Mouse (Mus musculus) cerebellum, adult 11 months (tissue): ENCODE data around the gene Ttll8.

ENCODE experiments used
- DNase-seq: peaks from one replicate; pipeline ENCODE4 v3.0.0; 2022

Ttll8 gene

DNA sequence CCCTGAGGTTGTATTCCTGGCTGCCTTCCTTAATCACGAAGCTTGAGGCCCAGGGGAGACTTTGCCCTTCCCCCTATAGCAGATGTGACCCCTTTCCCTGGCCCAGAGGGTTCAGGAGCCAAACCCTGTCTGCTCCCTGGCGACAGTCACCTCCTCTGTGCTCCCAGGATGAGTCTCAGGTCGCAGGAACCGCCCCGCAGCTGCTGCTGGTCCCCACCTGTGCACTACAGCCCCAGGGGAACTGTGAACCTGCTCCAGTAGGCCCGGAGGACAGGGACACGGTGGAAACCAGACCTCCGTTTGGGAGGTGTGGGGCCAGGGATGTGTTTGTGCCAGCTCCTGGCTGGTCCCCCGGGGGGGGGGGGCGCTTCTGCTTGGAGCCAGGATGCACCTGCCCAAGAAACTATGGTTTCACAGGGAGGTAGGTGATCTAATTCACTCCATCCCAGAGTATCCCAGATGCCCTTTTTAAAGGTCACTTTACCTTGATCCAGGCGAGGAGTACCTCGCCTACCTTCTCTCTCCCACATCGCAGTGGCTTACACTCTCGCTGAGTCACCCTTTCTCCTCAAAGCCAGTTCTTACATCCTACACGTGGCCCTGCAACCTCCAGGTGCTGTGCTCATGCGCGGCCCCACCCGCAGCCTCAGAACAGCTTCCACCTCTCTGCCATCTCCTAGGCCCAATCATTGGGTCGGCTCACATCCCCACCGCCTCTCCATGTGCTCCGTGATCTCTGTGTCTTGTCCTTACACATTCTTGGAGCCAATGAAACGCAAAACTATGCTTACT, 72.8 kb downstream of the Ttll8 start:
- DNase-seq = no peak

DNA sequence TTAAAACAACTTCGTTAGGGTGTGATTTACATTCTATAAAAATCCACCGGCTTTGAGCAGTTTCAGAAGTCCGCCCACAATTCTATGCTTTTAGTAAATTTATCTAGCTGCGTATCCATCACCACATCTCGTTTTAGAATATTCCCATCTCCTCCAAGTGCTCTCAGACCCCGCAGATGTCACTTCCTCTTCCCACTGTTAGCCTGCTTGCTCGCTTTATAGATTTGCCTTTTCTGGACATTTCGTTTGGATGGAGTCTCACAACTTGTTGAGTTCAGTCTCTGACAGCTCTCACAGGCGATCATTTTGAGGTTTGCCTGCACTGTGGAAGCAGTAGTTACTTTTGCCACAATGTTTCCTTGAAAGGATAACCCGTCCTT, 77.2 kb downstream of the Ttll8 start:
- no peak for DNase-seq

GRCm38 (mm10) chr15:88876155-88877020, 77.8 kb downstream of the Ttll8 start:
- peak; percentile 81 for DNase-seq

DNA sequence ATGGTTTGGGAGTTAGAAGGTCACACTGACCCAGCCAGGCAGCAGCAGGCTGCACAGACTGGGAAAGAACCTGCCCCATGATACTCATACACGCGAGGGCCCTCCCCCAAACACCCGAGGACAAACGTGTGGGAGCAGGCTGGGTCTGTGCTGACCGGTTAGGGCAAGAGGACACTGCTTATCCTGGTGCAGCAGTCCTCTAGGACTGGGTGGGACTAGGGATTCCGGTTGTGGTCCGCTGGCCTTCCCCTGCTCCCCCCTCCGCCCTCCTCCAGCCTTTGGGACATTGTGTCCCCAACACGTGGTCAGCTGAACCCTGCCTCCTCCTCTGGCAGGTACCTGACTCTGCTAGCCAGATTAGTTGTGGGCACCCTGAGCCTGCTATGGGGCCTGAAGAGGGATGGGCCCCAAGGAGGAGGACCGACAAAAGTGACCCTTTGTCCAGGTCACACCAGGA, 78.6 kb downstream of the Ttll8 start:
- no peak for DNase-seq

GRCm38 (mm10) chr15:88874477-88874876, 79.7 kb downstream of the Ttll8 start:
- no peak for DNase-seq

- no peak for DNase-seq
Measured at GRCm38 (mm10) chr15:88874061-88874460, 80.2 kb downstream of the Ttll8 start.

DNA sequence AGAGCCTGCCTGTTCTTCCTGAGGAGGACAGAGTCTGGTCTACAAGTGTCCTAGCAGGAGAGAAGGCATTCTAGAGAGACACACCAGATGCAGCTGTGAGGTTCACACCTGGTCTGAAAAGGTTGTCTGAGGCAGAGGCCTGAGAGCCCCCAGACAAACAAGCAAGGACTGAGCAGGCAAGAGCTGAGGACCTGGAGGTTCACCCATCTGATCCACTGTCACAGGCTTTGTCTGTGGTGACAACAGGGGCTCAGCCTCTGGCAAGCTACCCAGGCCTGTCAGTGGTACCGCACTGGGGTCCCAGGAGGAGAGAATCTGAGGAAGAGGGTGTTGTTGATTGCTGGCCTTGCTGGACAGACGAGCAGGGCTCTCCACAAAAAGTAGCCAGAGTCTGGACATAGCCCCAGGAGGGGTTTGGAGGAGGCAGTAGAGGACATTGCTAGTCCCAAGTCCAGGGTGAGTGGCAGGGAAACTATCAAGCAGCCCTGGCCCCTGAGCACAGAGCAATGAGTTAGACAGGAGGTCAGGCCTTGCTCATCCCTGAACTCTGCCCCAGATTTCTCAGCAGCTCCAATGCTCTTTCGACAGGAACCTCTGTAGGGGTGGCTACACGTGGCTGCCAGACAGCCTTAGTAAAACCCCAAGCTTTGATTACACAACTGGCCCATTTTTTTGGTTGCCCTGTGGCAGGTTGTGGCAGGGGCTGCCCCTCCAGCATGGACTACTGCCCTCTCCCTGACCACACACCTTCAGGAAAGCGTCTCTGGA, 83.6 kb downstream of the Ttll8 start:
- no peak for DNase-seq

GRCm38 (mm10) chr15:88868024-88868742, 86.0 kb downstream of the Ttll8 start:
- DNase-seq = no peak

DNA sequence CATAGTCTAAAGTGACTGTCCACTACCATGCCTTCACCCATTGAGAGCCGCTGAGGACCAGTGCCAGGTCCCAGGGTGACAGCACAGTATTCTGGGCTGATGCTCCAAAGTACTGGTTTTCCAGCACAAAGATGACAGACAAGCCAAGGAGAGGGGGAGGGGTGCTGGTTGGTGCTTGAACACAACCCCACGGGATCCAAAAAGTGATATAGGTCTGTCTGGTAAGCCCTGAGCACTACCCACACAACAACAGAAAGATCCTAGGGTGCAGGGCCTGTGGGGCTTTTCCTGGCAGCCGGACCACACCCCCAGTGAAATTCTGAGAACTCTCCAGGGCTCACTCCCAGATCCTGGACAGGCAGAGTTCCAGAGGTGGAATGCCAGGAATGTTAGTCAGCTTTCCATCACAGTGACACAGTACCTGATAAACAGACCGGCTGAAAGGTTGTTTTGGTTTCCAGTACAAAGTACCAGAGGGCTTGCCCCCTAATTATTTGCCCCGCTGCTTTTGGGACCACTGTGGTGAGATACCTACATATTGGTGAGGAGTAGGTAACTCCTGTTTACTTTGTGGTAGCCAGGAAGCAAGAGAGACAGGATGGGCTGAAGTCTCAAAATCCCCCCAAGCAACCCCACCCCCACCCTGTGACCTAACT, 86.7 kb downstream of the Ttll8 start:
- no peak for DNase-seq

- DNase-seq = no peak
Measured at GRCm38 (mm10) chr15:88866934-88867356, 87.3 kb downstream of the Ttll8 start.

DNA sequence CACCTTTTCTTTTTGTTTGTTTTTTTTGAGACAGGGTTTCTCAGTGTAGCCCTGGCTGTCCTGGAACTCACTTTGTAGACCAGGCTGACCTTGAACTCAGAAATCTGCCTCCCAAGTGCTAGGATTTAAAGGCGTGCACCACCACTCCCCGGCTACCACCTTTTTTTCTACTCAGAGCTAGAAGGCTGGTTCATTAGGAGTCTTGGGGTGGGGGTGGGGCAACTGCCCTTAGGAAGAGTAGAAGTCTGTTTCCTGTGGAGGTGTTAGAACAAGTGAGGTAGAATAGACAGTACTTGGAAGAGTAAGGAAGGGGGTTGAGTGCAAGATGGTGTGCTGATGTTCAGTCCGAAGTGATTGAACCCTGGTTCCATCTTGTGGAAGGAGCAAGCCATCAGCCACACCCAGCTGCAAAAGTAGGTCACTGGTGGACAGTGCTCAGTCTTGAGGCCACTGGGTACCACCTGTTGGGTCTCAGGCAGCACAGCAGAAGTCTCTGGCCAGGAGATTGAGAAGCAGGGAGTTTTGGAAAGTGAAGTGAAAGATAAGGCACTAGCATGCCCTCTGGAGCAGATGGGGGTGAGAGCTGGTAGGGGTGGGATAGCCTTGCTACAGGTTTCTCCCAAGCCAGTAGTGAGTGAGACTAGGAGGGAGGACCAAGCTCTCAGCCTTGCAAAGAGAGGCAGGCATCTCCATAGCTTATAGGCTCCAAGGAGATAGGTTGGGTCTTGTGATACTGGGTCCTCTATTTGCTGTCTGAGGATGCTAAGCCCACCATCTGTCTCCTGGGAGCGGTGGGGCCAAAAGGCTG, 88.1 kb downstream of the Ttll8 start:
- DNase-seq = no peak

DNA sequence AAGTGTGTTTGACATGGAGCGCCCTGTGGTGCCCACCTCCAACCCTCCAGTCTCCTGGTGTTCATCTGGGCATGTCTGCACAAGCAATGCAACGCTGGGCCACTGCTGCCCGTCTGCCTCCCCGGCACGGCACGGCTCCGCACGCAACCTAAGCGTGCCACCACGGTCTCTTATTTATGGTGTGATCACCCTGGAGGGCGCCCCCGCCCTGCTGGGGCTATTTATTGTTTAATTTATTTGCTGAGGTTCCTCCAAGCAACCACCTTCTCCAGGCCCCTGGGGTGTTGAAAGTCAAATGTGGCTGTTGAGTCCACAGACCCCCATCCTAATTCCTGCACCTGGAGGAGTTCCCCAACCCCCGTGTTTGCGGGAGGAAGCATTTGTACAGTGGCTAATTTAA, 89.2 kb downstream of the Ttll8 start:
- DNase-seq = no peak

- no peak for DNase-seq
Measured at GRCm38 (mm10) chr15:88864270-88865030, 89.8 kb downstream of the Ttll8 start.

DNA sequence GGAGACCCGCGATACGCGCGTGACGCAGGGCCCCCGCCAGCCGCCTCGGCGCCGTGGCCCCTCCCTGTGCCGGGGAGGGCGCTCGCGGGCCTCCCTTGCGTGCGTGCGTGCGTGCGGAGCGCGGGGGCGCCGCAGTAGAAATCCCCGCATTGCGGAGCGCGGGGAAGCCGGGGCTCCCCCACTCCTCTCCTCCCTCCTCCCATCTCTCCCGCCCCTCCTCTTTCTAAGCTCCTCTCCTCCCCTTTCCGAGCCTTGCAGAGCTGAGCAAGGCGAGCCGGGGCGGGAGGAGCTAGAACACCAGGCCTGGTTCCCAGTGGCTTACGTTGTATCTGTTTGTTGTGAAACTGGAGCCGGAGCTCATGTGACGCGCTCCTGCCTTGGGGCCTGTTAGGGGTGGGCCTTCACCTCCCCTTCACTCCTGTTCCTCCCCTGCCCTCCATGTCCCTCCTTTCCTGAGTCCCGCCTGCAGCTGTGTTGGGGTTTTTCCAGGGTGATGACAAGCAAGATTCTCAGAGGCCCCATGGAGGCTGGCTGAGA, 90.5 kb downstream of the Ttll8 start:
- DNase-seq = peak; percentile 86

GRCm38 (mm10) chr15:88862881-88863694, 91.1 kb downstream of the Ttll8 start:
- DNase-seq = peak; percentile 71

DNA sequence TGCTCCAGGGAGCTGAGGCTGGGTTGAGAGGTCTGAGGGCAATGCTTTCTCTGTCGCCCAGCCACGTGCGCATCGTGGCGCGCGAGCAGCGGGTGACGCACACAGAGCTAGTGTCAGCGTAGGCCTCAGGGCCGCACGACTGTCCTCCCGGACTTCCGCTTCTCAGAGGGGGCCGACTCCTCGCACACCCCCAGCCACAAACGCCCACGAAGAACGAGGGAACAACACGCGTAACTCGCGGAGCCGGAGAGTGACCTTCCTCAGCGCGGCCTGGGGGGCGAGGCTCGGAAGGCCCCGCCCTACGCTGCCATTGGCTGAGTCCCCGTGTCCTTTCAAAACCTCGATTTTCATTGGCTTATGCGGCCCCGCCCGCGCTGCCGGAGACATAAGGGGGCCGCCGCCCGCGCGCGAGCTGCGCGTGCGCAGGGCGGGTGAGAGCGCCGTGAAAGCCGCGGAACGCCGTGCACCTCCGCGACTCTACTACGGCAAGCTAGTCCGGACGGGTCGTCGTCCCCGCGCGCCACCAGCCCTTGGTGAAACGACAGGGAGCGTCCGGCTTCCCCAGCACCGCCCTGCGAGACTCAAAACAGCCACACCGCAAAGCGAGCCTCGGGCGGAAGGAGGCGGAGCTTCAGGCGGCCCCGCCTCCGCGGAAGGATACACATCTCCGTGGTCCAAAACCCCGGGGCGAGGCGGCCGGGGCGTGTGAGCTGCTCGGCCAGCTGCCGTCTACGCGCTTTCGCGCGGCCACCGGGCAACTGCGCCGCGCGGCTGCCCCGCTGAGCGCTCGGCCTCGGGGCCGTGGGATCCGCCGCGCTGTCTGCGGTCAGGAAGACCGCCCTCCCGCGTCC, 92.2 kb downstream of the Ttll8 start, which contains the start of gene Pim3:
TSS of gene Pim3 (plus strand) at position 415 of the 851 bp plus-strand sequence.
- peak; percentile 97 for DNase-seq

- peak; percentile 59 for DNase-seq
Measured at GRCm38 (mm10) chr15:88860781-88861180, 93.4 kb downstream of the Ttll8 start.
